Mouse (Mus musculus): ENCODE measurements around the gene Olfr195.
"Not testable (repeated sequence)": the region's sequence is repeated elsewhere in the genome, so short reads cannot be mapped to it uniquely, and the experiment has no call there.

Olfr195 gene

DNA sequence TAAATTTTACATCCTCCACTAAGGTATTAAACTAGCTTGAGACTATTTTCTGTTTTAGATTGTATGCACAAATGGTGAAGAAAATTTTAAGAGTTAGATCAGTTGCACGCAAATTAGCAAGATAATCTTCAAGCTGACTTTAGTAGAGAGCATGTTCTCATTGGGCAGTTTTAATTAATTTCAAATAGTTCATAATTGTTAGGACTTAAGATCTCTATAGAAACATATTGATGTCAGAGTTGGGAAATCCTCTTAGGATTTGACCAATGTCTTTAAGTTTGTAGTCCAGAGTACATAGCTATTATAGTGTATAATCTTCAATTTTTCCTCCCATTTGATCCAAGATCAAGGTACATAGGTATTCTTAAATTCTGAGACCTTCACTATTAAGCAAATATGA lies at the start of gene Olfr195:
TSS of gene Olfr195 (plus strand) at position 301 of the 400 bp plus-strand sequence.
- no peak for DNase-seq (ENCODE audit: low spot score in 2 of 2)

DNA sequence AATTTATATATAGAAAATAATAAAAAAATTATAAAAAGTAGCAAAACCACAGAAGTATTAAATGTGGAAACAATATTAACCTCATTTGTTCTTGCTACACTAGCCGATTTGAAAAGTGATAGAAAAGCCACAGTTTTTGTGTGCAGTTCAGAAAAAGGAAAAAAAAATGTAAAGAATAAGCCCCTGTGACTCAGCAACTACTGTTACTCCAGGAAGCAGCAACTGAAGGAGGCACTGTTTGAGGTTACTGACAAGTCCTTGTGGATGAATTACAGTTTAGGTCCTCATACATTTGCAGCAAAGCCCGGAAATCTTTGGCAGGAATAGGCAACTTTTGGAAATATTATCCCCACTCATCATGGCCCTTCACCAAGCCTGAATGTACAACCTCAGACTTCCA lies 41.5 kb upstream of the Olfr195 start:
- no peak for DNase-seq (ENCODE audit: low spot score in 2 of 2)

- not testable (repeated sequence) for DNase-seq (ENCODE audit: low spot score in 2 of 2)
Measured at GRCm38 (mm10) chr16:59108522-59108921, 38.3 kb upstream of the Olfr195 start.

DNA sequence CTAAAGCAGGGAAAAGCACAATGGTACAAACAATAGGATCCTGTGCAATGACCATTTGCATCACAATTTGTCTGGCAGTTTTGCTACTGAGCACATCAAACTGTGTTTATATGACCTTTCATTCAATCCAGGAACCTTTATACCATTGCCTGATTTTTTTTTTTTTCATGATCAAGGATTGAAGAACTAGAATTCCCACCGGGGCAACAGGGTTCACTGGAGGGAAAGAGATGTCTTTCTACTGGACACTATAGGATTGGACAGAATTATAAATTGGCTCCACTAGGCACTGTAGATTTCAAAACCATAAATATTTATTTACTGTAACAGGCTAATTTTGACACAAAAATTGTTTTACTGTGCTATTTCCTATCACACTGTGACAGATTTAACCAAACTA lies 35.1 kb upstream of the Olfr195 start, which contains the start of gene Olfr193:
TSS of gene Olfr193 (minus strand) at position 101 of the 400 bp plus-strand sequence.
- no peak for DNase-seq (ENCODE audit: low spot score in 2 of 2)

DNA sequence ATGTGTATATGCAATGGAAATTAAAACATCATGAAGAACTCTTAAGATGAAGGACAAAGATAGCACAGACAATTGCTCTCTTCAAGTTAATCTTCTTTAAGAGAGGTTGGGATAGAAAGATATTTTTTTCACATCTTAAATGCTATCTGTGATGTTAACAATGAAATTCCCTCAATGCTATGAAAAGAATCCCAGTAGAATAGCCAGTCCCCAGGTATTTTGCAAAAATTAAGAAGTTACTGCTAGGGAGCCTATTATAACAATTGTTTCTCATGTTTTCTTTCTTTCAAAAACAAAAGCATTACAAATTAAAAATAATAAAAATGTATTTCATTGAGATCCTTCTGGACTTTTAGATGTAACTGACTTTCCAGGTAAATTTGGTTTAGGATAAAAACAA lies 25.9 kb upstream of the Olfr195 start, which contains the start of gene Olfr194:
TSS of gene Olfr194 (minus strand) at position 101 of the 400 bp plus-strand sequence.
- DNase-seq (ENCODE audit: low spot score in 2 of 2), result no peak

DNA sequence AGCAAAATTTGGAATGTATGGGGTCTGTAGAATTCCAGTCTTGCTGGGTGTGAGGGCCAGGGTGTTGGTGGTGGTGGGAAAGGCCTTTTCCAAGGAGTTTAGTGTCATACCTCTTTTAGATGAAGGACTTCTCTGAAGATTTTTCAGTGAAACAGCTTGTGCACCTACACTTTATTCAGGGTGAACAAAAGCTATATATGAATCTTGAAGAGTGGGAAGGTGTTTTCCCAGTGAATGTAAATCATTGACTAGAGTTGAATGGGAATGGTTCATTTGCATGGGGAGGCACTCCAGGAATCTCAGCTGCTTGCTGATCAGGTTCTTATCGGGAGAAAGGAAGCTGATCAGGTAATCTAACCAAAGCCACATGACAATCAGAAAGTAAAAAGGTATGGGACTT lies 16.1 kb upstream of the Olfr195 start:
- DNase-seq (ENCODE audit: low spot score in 2 of 2), result no peak

DNA sequence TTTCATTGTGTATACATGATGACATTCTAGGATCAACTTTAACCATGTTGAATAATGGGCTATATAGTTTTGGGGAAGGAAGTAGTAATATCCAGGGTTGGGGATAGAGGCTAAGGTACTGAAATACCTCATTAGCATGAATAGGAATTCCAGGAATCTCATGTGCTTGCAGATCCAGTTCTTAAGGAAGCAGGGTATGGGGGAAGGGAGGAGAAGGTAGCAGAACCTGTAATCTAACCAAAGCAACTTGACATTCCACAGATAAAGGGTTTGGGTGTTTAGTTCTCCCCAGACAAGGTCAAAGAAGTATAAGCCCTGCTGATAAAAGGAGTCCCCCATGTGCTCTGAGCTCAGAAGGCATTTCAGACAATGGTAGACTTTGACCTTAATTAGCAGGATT lies 5.7 kb upstream of the Olfr195 start:
- DNase-seq (ENCODE audit: low spot score in 2 of 2), result no peak

DNA sequence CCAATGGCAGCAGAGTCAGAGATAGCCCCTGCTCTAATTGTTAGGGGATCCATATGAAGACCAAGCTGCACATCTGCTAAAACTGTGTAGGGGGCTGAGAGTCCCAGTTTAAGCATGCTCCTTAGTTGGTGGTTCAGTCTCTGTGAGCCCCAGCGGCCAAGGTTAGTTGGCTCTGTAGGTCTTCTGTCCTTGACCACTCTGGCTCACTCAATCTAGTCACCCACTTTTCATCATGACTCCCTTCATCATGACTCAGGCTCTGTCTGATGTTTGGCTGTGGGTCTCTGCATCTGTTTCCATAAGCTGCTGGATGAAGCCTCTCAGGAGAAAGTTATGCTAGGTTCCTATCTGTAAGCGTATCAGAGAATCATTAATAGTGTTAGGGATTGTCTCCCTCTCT lies 5.2 kb downstream of the Olfr195 start:
- no peak for DNase-seq (ENCODE audit: low spot score in 2 of 2)

- DNase-seq (ENCODE audit: low spot score in 2 of 2), result no peak
Measured at GRCm38 (mm10) chr16:59170354-59170753, 23.5 kb downstream of the Olfr195 start, which contains the start of gene Olfr196. Olfr196 (minus strand) TSS chr16:59170454.

Measured in spleen, postnatal 14 days (tissue).